Mouse (Mus musculus): ENCODE measurements around the gene Col1a2. TPM values are rescaled to one million over a fixed set of nuclear protein-coding genes. Genes with fewer than 3 reads are reported as not detected.

Col1a2 gene
- total RNA-seq, 2 experiments from 2014 or later, result 3,268 to 4,003 TPM

DNA sequence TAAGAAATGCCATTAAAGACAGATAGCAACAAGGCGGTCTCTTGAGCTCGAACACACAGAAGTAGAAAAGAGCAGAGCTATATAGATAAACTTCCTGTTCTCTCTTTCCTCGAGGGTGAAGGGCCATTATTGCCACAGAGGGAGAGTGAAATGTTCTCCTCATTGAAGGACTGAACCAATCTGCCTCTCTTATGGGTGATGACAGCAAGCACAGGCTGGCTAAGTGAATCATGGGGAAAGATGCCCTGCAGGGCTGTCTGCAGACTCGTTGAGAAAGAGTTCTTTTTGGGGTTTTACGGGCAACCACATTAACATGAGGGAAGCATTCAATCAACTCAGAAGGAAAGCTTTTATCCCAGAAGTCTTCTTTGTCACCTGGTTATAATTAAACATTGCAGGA, 75.0 kb downstream of the Col1a2 start:
- no peak for DNase-seq (ENCODE audit: low spot score in 2 of 2)

DNA sequence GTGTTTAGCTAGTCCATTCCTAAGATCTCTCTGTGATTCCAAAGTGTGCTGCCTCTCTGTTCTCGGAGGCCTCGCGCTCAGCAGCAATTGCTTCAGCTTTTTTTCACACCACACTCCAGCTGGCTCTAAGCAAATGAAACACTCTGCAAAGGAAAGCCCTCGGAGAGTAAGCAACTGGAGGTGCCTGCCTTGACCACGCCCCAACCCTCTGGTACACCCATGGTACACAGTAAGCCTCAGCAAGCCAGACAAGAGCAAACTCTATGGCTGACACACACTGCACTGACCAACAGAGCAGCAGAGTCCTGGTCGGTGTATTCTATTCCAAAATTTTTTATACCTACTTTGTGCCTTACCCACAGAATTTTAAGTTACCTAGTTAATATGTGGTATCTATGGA, 78.9 kb downstream of the Col1a2 start:
- DNase-seq (ENCODE audit: low spot score in 2 of 2), result no peak

DNA sequence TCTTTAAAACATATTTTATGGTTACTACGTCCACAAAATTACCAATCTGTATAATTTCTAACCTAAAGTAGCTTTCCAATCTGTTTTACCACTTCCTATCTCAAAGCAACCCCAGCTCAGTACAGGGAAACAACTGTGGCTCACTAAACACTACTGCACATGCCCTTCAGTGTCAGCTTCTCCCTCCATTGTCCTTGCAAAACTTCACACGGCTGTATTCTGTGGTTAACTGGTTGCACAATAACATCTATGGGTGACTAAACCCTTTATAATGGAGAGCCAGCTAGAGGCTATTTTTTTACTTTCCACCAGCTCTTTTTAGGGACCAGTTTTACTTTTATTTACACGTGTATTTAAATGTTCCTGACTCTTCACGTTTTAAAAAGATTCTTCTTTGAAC, 83.3 kb downstream of the Col1a2 start:
- no peak for DNase-seq (ENCODE audit: low spot score in 2 of 2)

DNA sequence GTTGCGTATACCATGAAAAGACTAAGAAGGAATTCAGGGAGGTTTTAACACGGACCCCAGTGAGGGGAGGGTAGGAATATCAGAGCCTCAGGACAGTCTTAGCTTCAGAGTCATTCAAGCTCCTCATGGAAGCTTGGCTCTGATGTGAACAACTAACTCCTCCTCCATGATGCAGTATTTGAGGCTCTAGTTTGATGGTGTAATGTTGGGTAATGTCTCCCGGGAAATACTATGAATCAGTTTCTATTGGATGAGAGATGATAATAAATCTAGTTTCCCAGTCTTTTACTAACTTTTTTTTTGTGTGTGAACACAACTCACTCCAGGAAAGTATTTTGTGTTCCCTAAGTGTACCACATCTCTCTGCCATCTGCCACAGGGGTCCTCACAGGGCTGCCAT, 84.1 kb downstream of the Col1a2 start:
- no peak for DNase-seq (ENCODE audit: low spot score in 2 of 2)

DNA sequence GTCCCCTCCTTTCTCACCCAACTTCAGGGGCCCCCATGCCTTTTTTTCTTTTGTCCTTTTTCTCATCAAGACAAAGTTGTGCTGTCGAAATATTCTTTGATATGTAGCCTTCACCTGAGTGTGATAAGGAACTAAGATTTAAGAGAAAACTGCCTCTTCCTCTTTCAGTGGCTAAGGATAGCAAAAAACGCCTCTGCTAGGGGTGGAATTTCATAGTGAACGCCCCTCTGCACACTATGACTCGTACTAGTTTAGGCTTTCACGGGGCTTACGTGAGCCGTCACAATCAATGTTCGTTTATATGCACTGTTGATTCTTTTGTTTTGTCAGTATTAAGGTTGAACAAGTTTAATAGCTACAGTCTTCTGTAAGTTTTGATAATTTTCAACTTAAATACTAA, 85.5 kb downstream of the Col1a2 start:
- DNase-seq (ENCODE audit: low spot score in 2 of 2), result no peak

Other genes with a start within 250 kb of the Col1a2 start
- 10 to 100 TPM; 51.1 TPM for gene Casd1, start 96.0 kb downstream of the Col1a2 start, total RNA-seq (2021)
- gene Sgce, start 242.4 kb downstream of the Col1a2 start, total RNA-seq (2021), result 10 to 100 TPM; 69.7 to 73.5 TPM
- gene Peg10, start 242.5 kb downstream of the Col1a2 start, total RNA-seq (2021), result 100 to 1,000 TPM; 136 to 193 TPM